Mouse (Mus musculus): Measurements from ENCODE around the gene Nanos2.

GRCm38 (mm10) chr7:19017909-19018308, 30.7 kb downstream of the Nanos2 start:
- TF ChIP-seq POLR2A (IDR thresholded peaks at IDR 0.05; ENCODE audit: borderline replicate concordance, extremely low read depth, insufficient read depth, insufficient read length, poor library complexity, severe bottlenecking), result no peak
- no peak for TF ChIP-seq CTCF (IDR thresholded peaks at IDR 0.05; ENCODE audit: borderline replicate concordance, extremely low read depth, insufficient read depth, insufficient read length)

Data from brain, embryonic 14.5 days (tissue).